Mouse (Mus musculus): ENCODE results near the gene Trim66.

- TF ChIP-seq CTCF (IDR thresholded peaks at IDR 0.05; ENCODE audit: control insufficient read depth, insufficient read depth, insufficient read length) (no peak), USF1 (IDR thresholded peaks at IDR 0.05; ENCODE audit: low read depth) (no peak), CEBPB (IDR thresholded peaks at IDR 0.05; ENCODE audit: low read depth) (no peak), MAX (IDR thresholded peaks at IDR 0.05) (no peak)
Observed at GRCm38 (mm10) chr7:109455748-109456147, 52.2 kb downstream of the Trim66 start.

Data from C2C12 (cell line).